Mouse (Mus musculus) MEL (cell line): ENCODE data around the gene Lrp6. TPM values are rescaled to one million over a fixed set of nuclear protein-coding genes. Genes with fewer than 3 reads are reported as not detected.

Source experiments
- DNase-seq: peaks from one replicate; pipeline ENCODE4 v3.0.0; 2011; ENCODE audit warnings: low read depth, low spot score
- H3K27ac ChIP-seq: 2 replicates; pipeline ENCODE4 v1.5.1; 2012; ENCODE audit warnings: low read depth, mild to moderate bottlenecking, control low read depth, low read length, moderate library complexity; ENCODE audit not compliant: control insufficient read depth
- H3K27me3 ChIP-seq, 2 experiments: fragments of 150-350 bp in 1 of 2; sonication (generic) in 1 of 2; 2 replicates each; pipeline ENCODE4 v1.6.1; 2012; ENCODE audit warnings: low read length in 2 of 2, mild to moderate bottlenecking in 2 of 2, improper control_type of control experiment in 1 of 2, moderate library complexity in 1 of 2; ENCODE audit not compliant: insufficient read depth in 2 of 2, control insufficient read depth in 1 of 2
- H3K36me3 ChIP-seq, 2 experiments: 2 replicates each; pipeline ENCODE4 v1.6.1; 2012 to 2014; ENCODE audit warnings: low read length in 2 of 2, improper control_type of control experiment in 1 of 2, inconsistent platforms in 1 of 2, mild to moderate bottlenecking in 1 of 2; ENCODE audit not compliant: insufficient read depth in 2 of 2, control insufficient read depth in 1 of 2
- H3K4me1 ChIP-seq, 2 experiments: fragments of 150-350 bp in 1 of 2; sonication (generic) in 1 of 2; 2 replicates each; pipeline ENCODE4 v1.6.1; 2012; ENCODE audit warnings: low read length in 2 of 2, improper control_type of control experiment in 1 of 2, mild to moderate bottlenecking in 1 of 2; ENCODE audit not compliant: insufficient read depth in 2 of 2, control insufficient read depth in 1 of 2
- H3K4me3 ChIP-seq, 2 experiments: fragments of 150-350 bp in 1 of 2; sonication (generic) in 1 of 2; 2 replicates each; pipeline ENCODE4 v1.5.1; 2012; ENCODE audit warnings: low read depth in 2 of 2, low read length in 2 of 2, mild to moderate bottlenecking in 2 of 2, moderate library complexity in 2 of 2, control low read depth in 1 of 2, improper control_type of control experiment in 1 of 2; ENCODE audit not compliant: control insufficient read depth in 1 of 2, insufficient read depth in 1 of 2
- H3K79me2 ChIP-seq: 2 replicates; pipeline ENCODE4 v1.6.1; 2012; ENCODE audit warnings: mild to moderate bottlenecking, low read length, moderate library complexity; ENCODE audit not compliant: control insufficient read depth, poor library complexity, insufficient read depth
- H3K9ac ChIP-seq: 2 replicates; pipeline ENCODE4 v1.6.1; 2012; ENCODE audit warnings: low read depth, mild to moderate bottlenecking, control low read depth, low read length, moderate library complexity; ENCODE audit not compliant: control insufficient read depth, poor library complexity, severe bottlenecking
- H3K9me3 ChIP-seq: fragments of 150-350 bp; sonication (generic); replicated peaks from 2 replicates; pipeline ENCODE4 v1.6.1; 2012; ENCODE audit warnings: mild to moderate bottlenecking, low read length, improper control_type of control experiment, moderate library complexity; ENCODE audit not compliant: insufficient read depth
- CHD2 ChIP-seq: IDR thresholded peaks from 2 replicates; pipeline ENCODE4 v1.6.1; 2011; ENCODE audit warnings: low read length, improper control_type of control experiment
- E2F4 ChIP-seq: IDR thresholded peaks from 2 replicates; pipeline ENCODE4 v1.6.1; 2011; ENCODE audit warnings: low read depth, low read length, improper control_type of control experiment, borderline replicate concordance
- ELF1 ChIP-seq: IDR thresholded peaks from 2 replicates; pipeline ENCODE4 v1.6.1; 2014; ENCODE audit warnings: low read depth, mild to moderate bottlenecking, inconsistent platforms, low read length, improper control_type of control experiment, moderate library complexity
- EP300 ChIP-seq, 2 experiments: IDR thresholded peaks; 2 replicates each; pipeline ENCODE4 v1.6.1; 2011; ENCODE audit warnings: improper control_type of control experiment in 2 of 2, low read length in 2 of 2, low read depth in 1 of 2, mild to moderate bottlenecking in 1 of 2
- GABPA ChIP-seq: IDR thresholded peaks from 2 replicates; pipeline ENCODE4 v1.6.1; 2012; ENCODE audit warnings: low read depth, mild to moderate bottlenecking, inconsistent platforms, low read length, improper control_type of control experiment, moderate library complexity
- GATA1 ChIP-seq: IDR thresholded peaks from 2 replicates; pipeline ENCODE4 v1.6.1; 2011; ENCODE audit warnings: low read depth, low read length, improper control_type of control experiment
- JUND ChIP-seq: IDR thresholded peaks from 2 replicates; pipeline ENCODE4 v1.6.1; 2011; ENCODE audit warnings: low read depth, mild to moderate bottlenecking, improper control_type of control experiment, low read length
- MAFK ChIP-seq: IDR thresholded peaks from 2 replicates; pipeline ENCODE4 v1.6.1; 2011; ENCODE audit warnings: low read depth, mild to moderate bottlenecking, low read length, improper control_type of control experiment, borderline replicate concordance
- MEF2A ChIP-seq: IDR thresholded peaks from 2 replicates; pipeline ENCODE4 v1.6.1; 2014; ENCODE audit warnings: low read depth, mild to moderate bottlenecking, inconsistent platforms, low read length, improper control_type of control experiment; ENCODE audit not compliant: poor library complexity, insufficient replicate concordance, severe bottlenecking; ENCODE audit errors: extremely low read depth
- MYB ChIP-seq: IDR thresholded peaks from 2 replicates; pipeline ENCODE4 v1.6.1; 2011; ENCODE audit warnings: mild to moderate bottlenecking, low read depth, low read length, improper control_type of control experiment
- NELFE ChIP-seq: IDR thresholded peaks from 2 replicates; pipeline ENCODE4 v1.6.1; 2011; ENCODE audit warnings: low read depth, low read length, improper control_type of control experiment
- POLR2AphosphoS2 ChIP-seq: IDR thresholded peaks from 2 replicates; pipeline ENCODE4 v1.6.1; 2011; ENCODE audit warnings: low read length, improper control_type of control experiment
- POLR2AphosphoS5 ChIP-seq: IDR thresholded peaks from 2 replicates; pipeline ENCODE4 v1.6.1; 2012; ENCODE audit warnings: low read depth, borderline replicate concordance, mild to moderate bottlenecking, inconsistent platforms, low read length, moderate library complexity, mixed read lengths
- RAD21 ChIP-seq: IDR thresholded peaks from 2 replicates; pipeline ENCODE4 v1.6.1; 2011; ENCODE audit warnings: mild to moderate bottlenecking, low read depth, low read length, improper control_type of control experiment
- SIN3A ChIP-seq: IDR thresholded peaks from 2 replicates; pipeline ENCODE4 v1.6.1; 2012; ENCODE audit warnings: low read length, improper control_type of control experiment, inconsistent platforms
- SMC3 ChIP-seq: IDR thresholded peaks from 2 replicates; pipeline ENCODE4 v1.6.1; 2011; ENCODE audit warnings: low read depth, low read length, improper control_type of control experiment
- TAL1 ChIP-seq: IDR thresholded peaks from 2 replicates; pipeline ENCODE4 v1.6.1; 2012; ENCODE audit warnings: mild to moderate bottlenecking, inconsistent platforms, low read length, moderate library complexity, mixed read lengths
- TBP ChIP-seq: IDR thresholded peaks from 2 replicates; pipeline ENCODE4 v1.8.0; 2011; ENCODE audit warnings: low read depth, low read length, improper control_type of control experiment
- UBTF ChIP-seq: IDR thresholded peaks from 2 replicates; pipeline ENCODE4 v1.6.1; 2012; ENCODE audit warnings: low read depth, mild to moderate bottlenecking, inconsistent platforms, low read length, improper control_type of control experiment, moderate library complexity, borderline replicate concordance; ENCODE audit not compliant: insufficient read depth
- USF1 ChIP-seq: IDR thresholded peaks from 2 replicates; pipeline ENCODE4 v1.6.1; 2014; ENCODE audit warnings: low read depth, mild to moderate bottlenecking, inconsistent platforms, low read length, improper control_type of control experiment, moderate library complexity
- ZC3H11A ChIP-seq: IDR thresholded peaks from 2 replicates; pipeline ENCODE4 v1.6.1; 2012; ENCODE audit warnings: low read depth, mild to moderate bottlenecking, inconsistent platforms, low read length, improper control_type of control experiment
- ZKSCAN1 ChIP-seq: IDR thresholded peaks from 2 replicates; pipeline ENCODE4 v1.6.1; 2012; ENCODE audit warnings: low read depth, mild to moderate bottlenecking, inconsistent platforms, low read length, improper control_type of control experiment, moderate library complexity
- ZMIZ1 ChIP-seq: IDR thresholded peaks from 2 replicates; pipeline ENCODE4 v1.6.1; 2012; ENCODE audit warnings: low read depth, mild to moderate bottlenecking, inconsistent platforms, low read length, improper control_type of control experiment, moderate library complexity
- ZNF384 ChIP-seq: IDR thresholded peaks from 2 replicates; pipeline ENCODE4 v1.6.1; 2012; ENCODE audit warnings: low read depth, mild to moderate bottlenecking, inconsistent platforms, low read length, improper control_type of control experiment
- polyA plus RNA-seq, 2 experiments: library from polyadenylated mRNA; stranded (reverse) in 1 of 2; unstranded in 1 of 2; fragments of >175 nt in 1 of 2; fragments of >200 nt in 1 of 2; gene quantifications; 2 replicates each; pipeline versions ENCODE4 v1.2.1 to v1.2.4; 2012; ENCODE audit warnings: low replicate concordance in 2 of 2, low read depth in 1 of 2; ENCODE audit not compliant: insufficient read length in 2 of 2, insufficient read depth in 1 of 2, missing spikeins in 1 of 2
- total RNA-seq: library from RNA; depleted of rRNA; stranded (reverse); fragments of 300-350 nt; gene quantifications from 2 replicates; pipeline ENCODE4 v1.2.3, GENCODE M21; 2012

The Lrp6 gene
- total and polyA plus RNA-seq, 3 experiments, result 13.1 to 25.7 (median 17.2) TPM

DNA sequence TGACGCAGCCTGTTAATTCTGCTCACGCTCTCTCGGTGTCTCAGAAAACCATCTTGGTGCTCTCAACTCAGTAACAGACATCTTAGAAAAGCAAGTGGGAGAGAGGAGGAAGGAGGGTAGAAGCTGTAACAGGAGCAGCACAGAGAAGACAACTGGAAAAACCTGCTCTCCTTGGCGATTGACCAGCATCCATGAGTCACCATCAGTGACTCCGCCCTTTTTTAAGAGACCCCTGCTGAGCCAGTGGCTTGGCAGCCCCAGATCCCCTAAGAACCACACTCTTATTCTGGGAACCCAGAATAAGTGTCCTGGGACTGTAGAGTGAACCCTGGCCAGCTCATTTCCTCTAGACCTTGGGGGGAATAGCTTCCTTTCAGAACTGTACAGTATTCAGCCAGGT, 159.5 kb downstream of the Lrp6 start:
- H3K4me3 ChIP-seq, result no peak overlapping the region
- H3K9ac ChIP-seq, result no peak overlapping the region
- no peaks in the 10 kb centered on the region for H3K79me2 ChIP-seq
- peak; percentile 43 for DNase-seq
- no peak overlapping the region for H3K27ac ChIP-seq
- no peak for TF ChIP-seq CHD2
- TF ChIP-seq ZKSCAN1, result no peak
- peak; percentile 33; the same call in 1 of the 2 replicates for TF ChIP-seq JUND
- no peaks in the 10 kb centered on the region; a peak in 1 of 4 replicates for H3K27me3 ChIP-seq
- no peaks in the 10 kb centered on the region for H3K36me3 ChIP-seq
- peaks cover 0 to 6% of the 10 kb centered on the region in 2 experiments; a peak in 1 of 4 replicates for H3K4me1 ChIP-seq
- no peaks in the 10 kb centered on the region for H3K9me3 ChIP-seq

DNA sequence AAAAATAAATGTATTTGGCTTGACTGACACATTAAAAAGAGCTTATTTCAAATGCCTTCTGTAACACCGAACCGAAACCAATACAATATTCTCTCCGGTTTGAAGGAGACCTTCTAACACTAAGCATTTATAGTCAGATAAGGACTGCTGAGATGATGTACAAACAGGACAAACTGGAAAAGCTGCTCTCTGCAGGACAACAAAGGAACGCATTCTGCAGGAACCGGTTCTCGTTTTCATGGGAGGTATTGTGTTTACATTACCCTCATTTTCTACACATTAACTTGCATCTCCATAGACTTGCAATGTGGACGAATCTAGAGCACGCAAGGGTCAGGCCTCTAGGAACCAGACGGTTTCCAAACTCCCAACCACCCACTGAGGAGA, 163.1 kb downstream of the Lrp6 start:
- no peaks in the 10 kb centered on the region for H3K9me3 ChIP-seq
- TF ChIP-seq JUND (no peak), GABPA (no peak), SMC3 (no peak)
- TF ChIP-seq, all 39 proteins: peak for 0
- Histone ChIP-seq H3K9ac (no peak overlapping the region), H3K27me3 (no peaks in the 10 kb centered on the region), H3K4me3 (no peak overlapping the region), H3K79me2 (no peaks in the 10 kb centered on the region), H3K27ac (no peak overlapping the region), H3K4me1 (peaks cover 0 to 6% of the 10 kb centered on the region in 2 experiments; a peak in 1 of 4 replicates), H3K36me3 (no peaks in the 10 kb centered on the region)
- DNase-seq, result no peak

DNA sequence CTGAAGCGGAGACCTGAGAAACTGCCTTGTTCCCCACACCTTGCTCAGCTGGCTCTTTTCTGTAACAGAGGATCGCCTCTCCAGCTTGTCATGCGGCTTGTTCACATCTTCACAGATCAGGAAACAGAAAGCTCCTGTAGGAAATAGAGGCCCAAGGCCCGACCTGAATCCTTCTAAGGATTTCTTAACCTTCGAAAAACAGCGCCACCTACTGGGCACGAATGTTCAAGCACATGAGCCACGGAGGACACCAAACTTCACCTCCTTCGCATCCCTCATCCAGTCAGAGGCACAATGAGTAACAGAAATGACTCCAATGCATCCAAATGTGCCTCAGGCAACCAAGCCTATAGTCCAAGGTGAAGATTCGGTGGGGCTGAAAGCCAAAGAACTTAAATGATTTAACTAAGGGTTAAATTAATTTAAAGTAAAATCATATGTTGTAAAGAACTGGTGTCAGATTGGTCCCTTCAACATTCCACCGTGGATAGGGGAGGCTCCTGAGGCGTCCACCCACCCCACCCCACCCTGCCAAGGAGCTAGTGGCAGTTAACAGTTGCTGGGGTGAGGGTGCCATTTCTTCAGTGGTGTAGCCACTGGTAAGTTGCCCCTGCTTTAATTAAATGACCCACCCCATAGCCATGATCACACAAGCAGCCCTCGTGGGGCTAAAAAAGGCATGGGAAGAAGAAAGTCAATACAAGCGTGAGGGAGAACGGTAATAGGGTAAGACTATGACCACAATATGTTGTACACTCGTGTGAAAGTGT, 163.7 kb downstream of the Lrp6 start:
- peak; percentile 85 for DNase-seq
- H3K9me3 ChIP-seq, result no peaks in the 10 kb centered on the region
- H3K4me3 ChIP-seq, result peak overlapping the region in 1 of 2 experiments; percentile 17; a peak in 1 of 4 replicates
- no peaks in the 10 kb centered on the region for H3K36me3 ChIP-seq
- H3K27me3 ChIP-seq, result no peaks in the 10 kb centered on the region
- no peak overlapping the region for H3K27ac ChIP-seq
- peaks cover 0 to 6% of the 10 kb centered on the region in 2 experiments; a peak in 1 of 4 replicates for H3K4me1 ChIP-seq
- H3K79me2 ChIP-seq, result no peaks in the 10 kb centered on the region
- peak overlapping the region; percentile 35 for H3K9ac ChIP-seq
- TF ChIP-seq MYB, result no peak
- no peak for TF ChIP-seq USF1
- no peak for TF ChIP-seq POLR2AphosphoS5
- no peak for TF ChIP-seq GABPA
- no peak for TF ChIP-seq MEF2A
- no peak for TF ChIP-seq TAL1
- no peak for TF ChIP-seq ZMIZ1
- TF ChIP-seq UBTF, result no peak
- no peak for TF ChIP-seq MAFK
- TF ChIP-seq EP300 (IDR thresholded peaks at IDR 0.05; ENCODE audit: low read depth in 1 of 2, low read length in 2 of 2), result no peak
- TF ChIP-seq ZNF384, result no peak
- peak; percentile 71 for TF ChIP-seq RAD21
- no peak for TF ChIP-seq POLR2AphosphoS2
- peak; percentile 65 for TF ChIP-seq ZC3H11A
- TF ChIP-seq E2F4, result no peak
- no peak for TF ChIP-seq GATA1
- TF ChIP-seq SMC3, result peak; percentile 81
- no peak for TF ChIP-seq TBP
- peak; percentile 17; the same call in 1 of the 2 replicates for TF ChIP-seq SIN3A
- no peak for TF ChIP-seq ELF1
- no peak for TF ChIP-seq ZKSCAN1
- no peak for TF ChIP-seq NELFE
